Mouse (Mus musculus) midbrain, embryonic 16.5 days (tissue): ENCODE measurements around the gene Tmem132d. TPM values are rescaled to one million over a fixed set of nuclear protein-coding genes. Genes with fewer than 3 reads are reported as not detected.

Experiments
- ATAC-seq: fragments of 200-750 bp; cut with Nextera tagmentation; 2 replicates; pipeline ENCODE4 v1.8.0; 2017; ENCODE audit warnings: moderate TSS enrichment
- H3K27ac ChIP-seq: fragments of 300-500 bp; sonication (generic); 2 replicates; pipeline ENCODE4 v1.5.1; 2014; ENCODE audit warnings: mild to moderate bottlenecking, low read length, mixed read lengths
- H3K27me3 ChIP-seq: fragments of 300-500 bp; sonication (generic); 2 replicates; pipeline ENCODE4 v1.6.1; 2014; ENCODE audit warnings: low read depth, low read length, mixed read lengths; ENCODE audit not compliant: control insufficient read depth, insufficient read depth
- H3K36me3 ChIP-seq: fragments of 300-500 bp; sonication (generic); 2 replicates; pipeline ENCODE4 v1.6.1; 2014; ENCODE audit warnings: mild to moderate bottlenecking, low read length, moderate library complexity, mixed read lengths; ENCODE audit not compliant: control insufficient read depth, insufficient read depth
- H3K4me1 ChIP-seq: fragments of 300-500 bp; sonication (generic); 2 replicates; pipeline ENCODE4 v1.6.1; 2014; ENCODE audit warnings: mild to moderate bottlenecking, low read length, mixed read lengths; ENCODE audit not compliant: control insufficient read depth, insufficient read depth
- H3K4me2 ChIP-seq: fragments of 300-500 bp; sonication (generic); 2 replicates; pipeline ENCODE4 v1.6.1; 2014; ENCODE audit warnings: mild to moderate bottlenecking, low read length, mixed read lengths
- H3K4me3 ChIP-seq: fragments of 300-500 bp; sonication (generic); 2 replicates; pipeline ENCODE4 v1.5.1; 2014; ENCODE audit warnings: low read depth, mild to moderate bottlenecking, low read length, moderate library complexity, mixed read lengths
- H3K9ac ChIP-seq: fragments of 300-500 bp; sonication (generic); 2 replicates; pipeline ENCODE4 v1.6.1; 2014; ENCODE audit warnings: low read depth, low read length, mixed read lengths
- H3K9me3 ChIP-seq: fragments of 300-500 bp; sonication (generic); replicated peaks from 2 replicates; pipeline ENCODE4 v1.6.1; 2014; ENCODE audit warnings: mild to moderate bottlenecking, low read length, mixed read lengths; ENCODE audit not compliant: control insufficient read depth, poor library complexity, severe bottlenecking
- WGBS: fragments of 180-500 bp; shearing (Covaris S2); extraction: QIAGEN DNeasy Blood & Tissue Kit; methylation state at CpG from one replicate; pipeline ENCODE4 v1.1.7; 2014; 5-methylcytosine and 5-hydroxymethylcytosine counted together
- polyA plus RNA-seq: library from polyadenylated mRNA; unstranded; fragments of >200 nt; fragmentation: Nextera tagmentation; extraction: Ambion mirVana; gene quantifications from 2 replicates; pipeline ENCODE4 v1.2.1, GENCODE M21; 2015

Gene Tmem132d
- polyA plus RNA-seq, 1 experiment from 2014 or later, result 3.3 TPM

GRCm38 (mm10) chr5:128119171-128119570 lies 313.7 kb downstream of the Tmem132d start:
- Histone ChIP-seq H3K27ac (no peak overlapping the region), H3K4me1 (no peaks in the 10 kb centered on the region), H3K27me3 (no peaks in the 10 kb centered on the region), H3K9me3 (no peaks in the 10 kb centered on the region), H3K4me2 (no peak overlapping the region), H3K9ac (no peak overlapping the region), H3K36me3 (no peaks in the 10 kb centered on the region), H3K4me3 (no peak overlapping the region)
- WGBS, result 56% methylated on average over 3 of the region's 3 CpGs
- ATAC-seq, result no peak

GRCm38 (mm10) chr5:128113107-128113506 lies 319.8 kb downstream of the Tmem132d start:
- no peaks in the 10 kb centered on the region for H3K9me3 ChIP-seq
- no peaks in the 10 kb centered on the region for H3K27me3 ChIP-seq
- no peak overlapping the region for H3K4me2 ChIP-seq
- H3K9ac ChIP-seq, result no peak overlapping the region
- no peaks in the 10 kb centered on the region for H3K4me1 ChIP-seq
- no peak overlapping the region for H3K4me3 ChIP-seq
- WGBS, result 82% methylated on average over 8 of the region's 8 CpGs
- ATAC-seq, result no peak
- no peaks in the 10 kb centered on the region for H3K36me3 ChIP-seq
- H3K27ac ChIP-seq, result no peak overlapping the region

GRCm38 (mm10) chr5:128112518-128112917 lies 320.4 kb downstream of the Tmem132d start:
- H3K9me3 ChIP-seq, result no peaks in the 10 kb centered on the region
- WGBS, result over 99% methylated on average over 3 of the region's 3 CpGs
- ATAC-seq, result no peak
- H3K36me3 ChIP-seq, result no peaks in the 10 kb centered on the region
- H3K9ac ChIP-seq, result no peak overlapping the region
- H3K4me2 ChIP-seq, result no peak overlapping the region
- no peak overlapping the region for H3K27ac ChIP-seq
- H3K27me3 ChIP-seq, result no peaks in the 10 kb centered on the region
- H3K4me3 ChIP-seq, result no peak overlapping the region
- H3K4me1 ChIP-seq, result no peaks in the 10 kb centered on the region

GRCm38 (mm10) chr5:128111664-128112063 lies 321.2 kb downstream of the Tmem132d start:
- WGBS, result 84% methylated on average over 5 of the region's 5 CpGs
- Histone ChIP-seq H3K9me3 (no peaks in the 10 kb centered on the region), H3K27me3 (no peaks in the 10 kb centered on the region), H3K27ac (no peak overlapping the region), H3K4me2 (no peak overlapping the region), H3K9ac (no peak overlapping the region), H3K4me1 (no peaks in the 10 kb centered on the region), H3K36me3 (no peaks in the 10 kb centered on the region), H3K4me3 (no peak overlapping the region)
- no peak for ATAC-seq

- Histone ChIP-seq H3K4me1 (no peaks in the 10 kb centered on the region), H3K27ac (no peak overlapping the region), H3K9me3 (no peaks in the 10 kb centered on the region; the same call in 1 of the 2 replicates), H3K4me3 (no peak overlapping the region), H3K4me2 (no peak overlapping the region), H3K36me3 (no peaks in the 10 kb centered on the region), H3K27me3 (no peaks in the 10 kb centered on the region), H3K9ac (no peak overlapping the region)
- no peak for ATAC-seq
- WGBS, result 65% methylated on average over 8 of the region's 8 CpGs
Measured at GRCm38 (mm10) chr5:128102556-128102955, 330.3 kb downstream of the Tmem132d start.

GRCm38 (mm10) chr5:128100331-128100730 lies 332.5 kb downstream of the Tmem132d start:
- Histone ChIP-seq H3K4me2 (no peak overlapping the region), H3K4me1 (no peaks in the 10 kb centered on the region), H3K36me3 (no peaks in the 10 kb centered on the region), H3K27ac (no peak overlapping the region), H3K4me3 (no peak overlapping the region), H3K27me3 (no peaks in the 10 kb centered on the region), H3K9ac (no peak overlapping the region), H3K9me3 (no peaks in the 10 kb centered on the region; the same call in 1 of the 2 replicates)
- WGBS, result 83% methylated on average over 5 of the region's 5 CpGs
- ATAC-seq, result no peak

GRCm38 (mm10) chr5:128099439-128099838 lies 333.4 kb downstream of the Tmem132d start:
- WGBS, result 83% methylated on average over 2 of the region's 2 CpGs
- Histone ChIP-seq H3K27me3 (no peaks in the 10 kb centered on the region), H3K4me3 (no peak overlapping the region), H3K36me3 (no peaks in the 10 kb centered on the region), H3K4me2 (no peak overlapping the region), H3K27ac (no peak overlapping the region), H3K9me3 (no peaks in the 10 kb centered on the region; the same call in 1 of the 2 replicates), H3K9ac (no peak overlapping the region), H3K4me1 (no peaks in the 10 kb centered on the region)
- ATAC-seq, result no peak

- ATAC-seq, result no peak
- Histone ChIP-seq H3K9ac (no peak overlapping the region), H3K27me3 (no peaks in the 10 kb centered on the region), H3K4me2 (no peak overlapping the region), H3K9me3 (no peaks in the 10 kb centered on the region), H3K36me3 (no peaks in the 10 kb centered on the region), H3K27ac (no peak overlapping the region), H3K4me3 (no peak overlapping the region), H3K4me1 (no peaks in the 10 kb centered on the region)
- WGBS, result 87% methylated on average over 5 of the region's 5 CpGs
Measured at GRCm38 (mm10) chr5:128090578-128090977, 342.3 kb downstream of the Tmem132d start.

- Histone ChIP-seq H3K9me3 (no peaks in the 10 kb centered on the region), H3K27ac (no peak overlapping the region), H3K4me2 (no peak overlapping the region), H3K27me3 (no peaks in the 10 kb centered on the region), H3K9ac (no peak overlapping the region), H3K4me1 (no peaks in the 10 kb centered on the region), H3K4me3 (no peak overlapping the region), H3K36me3 (no peaks in the 10 kb centered on the region)
- ATAC-seq, result no peak
- WGBS, result 76% methylated on average over 5 of the region's 5 CpGs
Measured at GRCm38 (mm10) chr5:128075456-128075855, 357.4 kb downstream of the Tmem132d start.
